Mouse (Mus musculus): ENCODE data around the gene Fam47e. TPM values are rescaled to one million over a fixed set of nuclear protein-coding genes. Genes with fewer than 3 reads are reported as not detected.

Fam47e gene
- polyA plus RNA-seq, 1 experiment from 2014 or later, result 11.4 TPM

- no peak for DNase-seq (ENCODE audit: low spot score)
- no peak overlapping the region for H3K9ac ChIP-seq (replicated peaks; ENCODE audit: low read depth)
- H3K36me3 ChIP-seq (ENCODE audit: insufficient read depth, low read length), result no peaks in the 10 kb centered on the region
- no peak overlapping the region for H3K4me2 ChIP-seq (replicated peaks; ENCODE audit: low read depth, low read length)
- WGBS, result 94% methylated on average over 1 of the region's 1 CpGs
- H3K27ac ChIP-seq (ENCODE audit: low read length), result no peak overlapping the region
- H3K4me3 ChIP-seq (ENCODE audit: low read depth, low read length), result no peak overlapping the region
- TF ChIP-seq EP300 (IDR thresholded peaks at IDR 0.05) (no peak), CTCF (IDR thresholded peaks at IDR 0.05) (no peak)
- H3K9me3 ChIP-seq (ENCODE audit: low read length), result no peaks in the 10 kb centered on the region
- no peaks in the 10 kb centered on the region for H3K4me1 ChIP-seq (ENCODE audit: insufficient read depth, low read depth, low read length)
- no peaks in the 10 kb centered on the region for H3K27me3 ChIP-seq (replicated peaks; ENCODE audit: insufficient read depth, low read length)
- ATAC-seq, result no peak
Measured at GRCm38 (mm10) chr5:92555905-92556304, 1.0 kb downstream of the Fam47e start.

GRCm38 (mm10) chr5:92557508-92557907 lies 2.6 kb downstream of the Fam47e start:
- WGBS, result 89% methylated on average over 1 of the region's 1 CpGs
- no peak overlapping the region for H3K4me2 ChIP-seq (replicated peaks; ENCODE audit: low read depth, low read length)
- no peak overlapping the region for H3K4me3 ChIP-seq (ENCODE audit: low read depth, low read length)
- no peaks in the 10 kb centered on the region for H3K4me1 ChIP-seq (ENCODE audit: insufficient read depth, low read depth, low read length)
- H3K9me3 ChIP-seq (ENCODE audit: low read length), result no peaks in the 10 kb centered on the region
- no peaks in the 10 kb centered on the region for H3K36me3 ChIP-seq (ENCODE audit: insufficient read depth, low read length)
- no peaks in the 10 kb centered on the region for H3K27me3 ChIP-seq (replicated peaks; ENCODE audit: insufficient read depth, low read length)
- no peak for TF ChIP-seq CTCF (IDR thresholded peaks at IDR 0.05)
- TF ChIP-seq EP300 (IDR thresholded peaks at IDR 0.05), result no peak
- DNase-seq (ENCODE audit: low spot score) (no peak), ATAC-seq (no peak)
- H3K9ac ChIP-seq (replicated peaks; ENCODE audit: low read depth), result no peak overlapping the region
- no peak overlapping the region for H3K27ac ChIP-seq (ENCODE audit: low read length)

- H3K4me3 ChIP-seq (ENCODE audit: low read depth, low read length), result no peak overlapping the region
- H3K9me3 ChIP-seq (ENCODE audit: low read length), result no peaks in the 10 kb centered on the region
- no peak overlapping the region for H3K9ac ChIP-seq (replicated peaks; ENCODE audit: low read depth)
- TF ChIP-seq CTCF (IDR thresholded peaks at IDR 0.05) (no peak), EP300 (IDR thresholded peaks at IDR 0.05) (no peak)
- no peaks in the 10 kb centered on the region for H3K36me3 ChIP-seq (ENCODE audit: insufficient read depth, low read length)
- H3K4me1 ChIP-seq (ENCODE audit: insufficient read depth, low read depth, low read length), result no peaks in the 10 kb centered on the region
- DNase-seq (ENCODE audit: low spot score) (no peak), ATAC-seq (no peak)
- 64% methylated on average over 2 of the region's 2 CpGs for WGBS
- no peaks in the 10 kb centered on the region for H3K27me3 ChIP-seq (replicated peaks; ENCODE audit: insufficient read depth, low read length)
- no peak overlapping the region for H3K4me2 ChIP-seq (replicated peaks; ENCODE audit: low read depth, low read length)
- no peak overlapping the region for H3K27ac ChIP-seq (ENCODE audit: low read length)
Measured at GRCm38 (mm10) chr5:92560201-92560600, 5.3 kb downstream of the Fam47e start.

GRCm38 (mm10) chr5:92562002-92562401 lies 7.1 kb downstream of the Fam47e start:
- H3K9ac ChIP-seq (replicated peaks; ENCODE audit: low read depth), result no peak overlapping the region
- no peak for DNase-seq (ENCODE audit: low spot score)
- H3K4me2 ChIP-seq (replicated peaks; ENCODE audit: low read depth, low read length), result no peak overlapping the region
- ATAC-seq, result no peak
- H3K4me3 ChIP-seq (ENCODE audit: low read depth, low read length), result no peak overlapping the region
- H3K4me1 ChIP-seq (ENCODE audit: insufficient read depth, low read depth, low read length), result no peaks in the 10 kb centered on the region
- H3K27me3 ChIP-seq (replicated peaks; ENCODE audit: insufficient read depth, low read length), result no peaks in the 10 kb centered on the region
- H3K27ac ChIP-seq (ENCODE audit: low read length), result no peak overlapping the region
- TF ChIP-seq EP300 (IDR thresholded peaks at IDR 0.05) (no peak), CTCF (IDR thresholded peaks at IDR 0.05) (no peak)
- no peaks in the 10 kb centered on the region for H3K9me3 ChIP-seq (ENCODE audit: low read length)
- H3K36me3 ChIP-seq (ENCODE audit: insufficient read depth, low read length), result no peaks in the 10 kb centered on the region
- 74% methylated on average over 13 of the region's 13 CpGs for WGBS

DNA sequence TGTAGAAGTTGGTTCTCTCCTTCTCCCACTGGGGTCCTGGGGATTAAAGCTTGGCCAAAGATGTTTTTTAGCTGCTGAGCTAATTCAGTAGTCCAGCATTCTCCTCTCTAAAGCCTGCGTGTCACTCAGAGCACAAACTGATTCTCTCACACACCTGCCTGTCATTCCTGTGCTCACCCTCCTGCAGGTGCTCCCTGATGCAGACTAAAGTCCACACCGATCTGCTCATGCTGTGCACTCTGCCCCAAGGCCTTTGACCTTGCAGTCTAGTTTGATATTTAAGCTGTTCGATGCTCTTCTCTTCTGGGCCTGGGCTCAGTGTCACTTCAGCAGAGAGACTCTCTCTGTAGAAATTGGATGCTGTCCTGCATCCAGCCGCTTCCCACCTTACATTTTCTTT lies 16.4 kb downstream of the Fam47e start:
- Histone ChIP-seq H3K4me3 (ENCODE audit: low read depth, low read length) (no peak overlapping the region), H3K9me3 (ENCODE audit: low read length) (no peaks in the 10 kb centered on the region), H3K27ac (ENCODE audit: low read length) (no peak overlapping the region), H3K9ac (replicated peaks; ENCODE audit: low read depth) (no peak overlapping the region), H3K27me3 (replicated peaks; ENCODE audit: insufficient read depth, low read length) (no peaks in the 10 kb centered on the region), H3K4me1 (ENCODE audit: insufficient read depth, low read depth, low read length) (no peaks in the 10 kb centered on the region), H3K4me2 (replicated peaks; ENCODE audit: low read depth, low read length) (no peak overlapping the region), H3K36me3 (ENCODE audit: insufficient read depth, low read length) (no peaks in the 10 kb centered on the region)
- DNase-seq (ENCODE audit: low spot score) (no peak), ATAC-seq (no peak)
- 81% methylated on average over 4 of the region's 4 CpGs for WGBS
- no peak for TF ChIP-seq CTCF (IDR thresholded peaks at IDR 0.05)
- no peak for TF ChIP-seq EP300 (IDR thresholded peaks at IDR 0.05)

GRCm38 (mm10) chr5:92579559-92579958 lies 24.7 kb downstream of the Fam47e start:
- DNase-seq (ENCODE audit: low spot score), result no peak
- WGBS, result 62% methylated on average over 14 of the region's 14 CpGs
- Histone ChIP-seq H3K9ac (replicated peaks; ENCODE audit: low read depth) (no peak overlapping the region), H3K4me2 (replicated peaks; ENCODE audit: low read depth, low read length) (no peak overlapping the region), H3K4me3 (ENCODE audit: low read depth, low read length) (no peak overlapping the region), H3K9me3 (ENCODE audit: low read length) (no peaks in the 10 kb centered on the region), H3K36me3 (ENCODE audit: insufficient read depth, low read length) (no peaks in the 10 kb centered on the region), H3K27ac (ENCODE audit: low read length) (no peak overlapping the region), H3K4me1 (ENCODE audit: insufficient read depth, low read depth, low read length) (no peaks in the 10 kb centered on the region), H3K27me3 (replicated peaks; ENCODE audit: insufficient read depth, low read length) (no peaks in the 10 kb centered on the region)
- ATAC-seq, result no peak
- TF ChIP-seq CTCF (IDR thresholded peaks at IDR 0.05) (no peak), EP300 (IDR thresholded peaks at IDR 0.05) (no peak)

DNA sequence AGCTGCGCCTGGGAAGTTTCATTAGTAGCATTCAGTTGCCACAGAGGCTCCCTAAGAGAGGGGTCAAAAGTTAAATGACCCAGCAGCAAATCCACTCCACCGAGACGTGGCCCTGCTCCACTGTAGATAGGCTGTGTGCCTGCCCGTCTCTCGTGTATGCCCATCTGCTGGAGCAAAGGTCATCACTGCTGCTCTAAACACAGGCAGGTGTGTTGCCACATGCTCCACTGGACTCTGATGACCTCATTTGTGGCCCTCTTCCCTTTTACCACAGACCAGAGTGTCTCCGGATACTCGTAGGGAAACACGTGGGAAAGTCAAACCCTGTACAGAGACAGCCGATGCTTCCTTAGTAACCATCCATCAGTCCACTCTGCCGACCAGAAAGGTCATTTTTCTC lies 31.1 kb downstream of the Fam47e start:
- Histone ChIP-seq H3K27me3 (replicated peaks; ENCODE audit: insufficient read depth, low read length) (no peaks in the 10 kb centered on the region), H3K9me3 (ENCODE audit: low read length) (no peaks in the 10 kb centered on the region), H3K4me3 (ENCODE audit: low read depth, low read length) (no peak overlapping the region), H3K4me1 (ENCODE audit: insufficient read depth, low read depth, low read length) (no peaks in the 10 kb centered on the region), H3K36me3 (ENCODE audit: insufficient read depth, low read length) (no peaks in the 10 kb centered on the region), H3K27ac (ENCODE audit: low read length) (no peak overlapping the region), H3K4me2 (replicated peaks; ENCODE audit: low read depth, low read length) (no peak overlapping the region), H3K9ac (replicated peaks; ENCODE audit: low read depth) (no peak overlapping the region)
- WGBS, result 39% methylated on average over 10 of the region's 10 CpGs
- no peak for ATAC-seq
- TF ChIP-seq EP300 (IDR thresholded peaks at IDR 0.05) (no peak), CTCF (IDR thresholded peaks at IDR 0.05) (no peak)
- no peak for DNase-seq (ENCODE audit: low spot score)
